Mouse (Mus musculus) left cerebral cortex, adult 11 months (tissue): Measurements from ENCODE around the gene Zhx3.
A peak's percentile ranks its signal among the peaks of the same experiment; 100 is the strongest.

Source experiments
- DNase-seq: peaks from one replicate; pipeline ENCODE4 v3.0.0; 2022; ENCODE audit warnings: low spot score

Gene Zhx3

DNA sequence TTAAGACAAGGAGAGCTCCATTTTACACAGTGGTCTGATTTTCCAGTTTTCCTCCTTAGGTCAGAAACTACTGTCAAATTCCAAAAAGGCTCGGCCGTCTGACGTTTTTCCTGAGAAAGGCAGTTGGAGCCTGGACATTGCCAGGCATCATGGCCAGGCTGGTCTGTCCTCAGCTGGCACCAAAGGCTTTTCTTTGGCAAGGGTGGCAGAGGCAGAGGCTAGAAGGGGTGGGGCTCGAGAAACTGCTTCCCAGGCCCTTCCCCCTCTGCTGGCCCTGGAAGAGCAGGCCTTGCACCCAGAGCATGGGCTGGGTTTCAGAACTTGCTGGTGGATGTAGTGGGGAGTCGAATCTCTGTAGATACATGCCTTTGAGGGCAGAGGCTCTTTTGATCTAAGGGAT is 9.6 kb upstream of the Zhx3 start:
- no peak for DNase-seq

DNA sequence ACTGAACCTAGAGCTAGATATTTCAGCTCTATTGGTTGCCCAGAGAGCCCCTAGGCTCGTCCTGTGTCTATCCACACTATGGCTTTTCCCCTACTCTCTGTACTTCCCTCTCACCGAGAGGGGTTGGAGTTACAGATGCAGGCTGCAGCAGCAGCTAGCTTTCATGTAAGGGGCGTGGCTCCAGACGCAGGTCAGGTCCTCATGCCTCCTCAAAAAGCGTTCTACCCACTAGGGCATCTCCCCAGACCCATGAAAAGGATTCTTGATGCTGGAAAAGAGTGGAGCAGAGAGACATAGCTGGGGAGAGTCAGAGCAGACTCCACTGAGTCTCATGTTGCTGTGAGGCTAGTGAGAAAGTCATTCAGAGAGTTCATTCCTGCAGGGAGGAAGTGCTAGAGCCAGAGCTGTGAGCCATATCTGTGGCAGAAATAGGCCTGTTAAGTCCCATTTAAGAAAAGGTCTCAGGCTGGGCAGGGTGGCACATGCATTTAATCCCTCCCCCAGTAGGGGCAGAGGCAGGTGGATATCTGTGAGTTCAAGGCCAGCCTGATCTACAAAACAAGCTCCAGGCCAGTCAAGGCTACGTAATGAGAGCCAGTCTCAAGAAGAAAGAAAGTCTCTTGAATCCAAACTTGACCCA is 8.8 kb upstream of the Zhx3 start:
- no peak for DNase-seq

DNA sequence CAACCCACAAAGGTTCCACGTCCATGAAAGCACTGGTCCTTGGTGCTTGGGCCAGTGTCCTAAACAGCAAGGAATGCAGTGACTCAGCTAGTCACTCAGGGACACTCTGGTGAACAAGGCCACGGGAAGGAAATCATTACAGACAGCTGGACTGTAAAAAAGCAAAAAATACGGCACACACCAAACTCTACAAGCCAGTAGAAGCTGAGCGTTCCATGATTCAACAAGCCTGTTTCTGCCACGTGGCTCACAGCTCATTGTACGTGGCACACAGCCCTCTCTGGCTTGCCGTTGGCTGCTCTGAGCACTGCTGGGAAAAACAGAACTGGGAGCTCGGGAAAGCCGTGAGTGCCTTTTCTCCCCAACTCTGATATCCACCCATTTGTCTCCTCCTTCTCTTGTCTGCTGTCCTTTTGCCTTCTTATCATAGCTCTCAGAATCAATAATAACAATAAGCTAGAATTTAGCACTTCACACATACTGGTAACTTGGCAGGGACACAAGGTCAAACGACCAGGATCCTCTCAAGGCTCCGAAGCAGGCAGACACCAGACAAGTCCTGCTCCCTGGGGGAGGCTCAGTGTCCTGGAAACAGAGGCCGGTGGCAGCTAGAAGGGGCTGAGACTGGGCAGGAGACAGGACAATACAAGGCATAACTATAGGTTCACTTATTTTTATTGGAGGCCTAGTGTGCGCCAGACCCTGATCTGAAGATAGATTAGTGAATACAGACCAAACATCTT is 7.8 kb upstream of the Zhx3 start, which contains the start of gene Lpin3:
Lpin3 (plus strand) TSS at position 218 of the 743 bp plus-strand sequence.
- no peak for DNase-seq

DNA sequence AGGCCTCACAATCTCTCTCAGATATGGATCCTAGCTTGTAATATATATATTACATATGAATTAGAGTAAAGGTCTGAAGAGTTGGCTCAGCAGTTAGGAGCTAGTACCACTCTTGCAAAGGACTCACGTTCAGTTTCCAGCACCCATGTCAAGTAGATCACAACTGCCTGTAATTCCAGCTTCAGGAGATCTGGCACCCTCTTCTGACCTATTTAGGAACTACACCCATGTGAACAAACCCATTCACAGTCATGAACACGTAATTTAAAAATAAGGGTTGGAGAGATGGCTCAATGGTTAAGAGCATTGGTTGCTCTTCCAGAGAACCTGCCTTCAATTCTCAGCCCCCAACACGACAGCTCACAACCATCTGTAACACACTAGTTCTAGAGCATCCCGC is 3.3 kb upstream of the Zhx3 start:
- no peak for DNase-seq

DNA sequence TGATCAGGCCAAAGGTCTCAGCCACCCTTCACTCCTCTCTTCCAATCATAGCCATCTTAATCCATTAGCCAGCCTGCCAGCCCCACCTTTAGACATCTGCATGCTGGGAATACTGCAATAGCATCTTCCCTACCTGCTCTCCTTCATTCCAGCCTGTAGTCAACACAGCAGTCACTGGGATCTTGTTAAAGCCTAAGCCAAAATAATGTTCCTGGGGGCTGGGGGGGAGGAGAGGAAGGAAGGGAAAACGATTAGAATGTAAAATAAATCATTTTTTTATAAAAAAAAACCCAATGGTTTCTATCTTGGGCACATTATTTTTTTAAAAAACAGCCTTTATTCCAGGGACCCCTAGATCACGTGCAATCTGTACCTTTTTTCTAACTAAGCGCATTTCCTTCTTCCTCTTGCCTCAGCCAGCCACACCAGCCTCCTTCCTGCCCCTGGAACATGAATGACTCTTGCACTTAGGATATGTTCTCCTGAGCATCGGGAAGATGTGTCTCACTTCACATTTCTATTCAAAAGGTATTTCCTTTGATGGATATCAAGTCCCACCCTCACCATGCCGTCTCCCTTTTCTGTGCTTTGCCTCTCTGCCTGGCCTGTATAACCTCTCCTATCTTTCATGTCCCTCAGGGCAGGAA is 1.6 kb upstream of the Zhx3 start:
- DNase-seq, result no peak

DNA sequence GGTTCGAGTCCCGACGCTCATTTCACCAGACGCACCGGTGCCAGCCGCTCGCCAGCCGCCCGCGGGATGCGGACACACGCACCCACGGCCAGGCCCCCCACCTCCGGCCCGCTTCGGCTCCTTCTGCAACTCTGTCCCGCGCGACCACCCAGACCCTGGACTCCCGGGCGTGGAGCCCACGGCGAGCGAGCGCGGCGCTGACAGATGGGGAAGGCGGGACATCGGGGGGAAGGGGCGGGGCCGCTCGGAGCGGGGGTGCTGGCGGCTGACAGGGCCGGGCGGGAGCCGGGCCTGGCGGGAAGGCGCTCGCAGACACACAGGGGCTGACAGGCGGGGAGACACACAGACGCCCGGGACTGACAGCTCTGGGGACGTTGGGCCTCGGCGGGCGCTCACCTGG is 403 bp downstream of the Zhx3 start:
- peak; percentile 39 for DNase-seq

DNA sequence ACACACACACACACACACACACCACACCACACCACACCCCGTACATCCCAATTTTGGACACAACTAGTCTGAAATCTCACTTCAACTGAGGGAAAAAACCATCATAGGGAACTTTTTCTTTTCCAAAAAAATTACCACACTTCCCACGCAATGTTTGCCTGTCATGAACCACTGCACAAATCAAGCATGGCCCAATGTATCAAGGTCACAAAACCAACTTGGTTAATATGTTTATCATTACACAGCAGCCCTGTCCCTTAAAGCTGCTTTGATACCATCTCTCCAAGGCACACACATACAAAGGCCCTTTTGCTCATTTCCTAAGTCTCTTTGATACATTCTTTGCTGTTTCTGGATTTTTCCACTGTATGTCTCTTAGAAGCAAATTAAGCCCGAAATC is 1.5 kb downstream of the Zhx3 start:
- no peak for DNase-seq

DNA sequence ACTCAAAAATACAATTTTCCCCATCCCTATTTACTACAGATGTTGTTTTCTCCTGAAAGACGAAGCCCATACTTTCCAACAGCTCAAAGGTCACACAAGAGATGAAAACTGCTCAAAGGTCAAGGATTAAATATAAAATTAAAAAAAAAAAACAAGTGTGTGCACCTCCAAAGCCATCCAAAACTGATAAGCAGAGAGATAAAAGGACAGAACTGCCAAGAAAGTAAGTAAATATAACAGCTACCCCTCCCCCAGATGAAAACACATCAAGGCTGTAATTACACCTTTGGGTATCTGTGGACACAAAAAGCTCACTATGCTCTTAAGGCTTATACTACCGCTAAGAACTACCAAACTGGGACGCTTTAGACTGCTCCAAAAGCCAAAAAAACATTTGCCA is 3.4 kb downstream of the Zhx3 start:
- no peak for DNase-seq

DNA sequence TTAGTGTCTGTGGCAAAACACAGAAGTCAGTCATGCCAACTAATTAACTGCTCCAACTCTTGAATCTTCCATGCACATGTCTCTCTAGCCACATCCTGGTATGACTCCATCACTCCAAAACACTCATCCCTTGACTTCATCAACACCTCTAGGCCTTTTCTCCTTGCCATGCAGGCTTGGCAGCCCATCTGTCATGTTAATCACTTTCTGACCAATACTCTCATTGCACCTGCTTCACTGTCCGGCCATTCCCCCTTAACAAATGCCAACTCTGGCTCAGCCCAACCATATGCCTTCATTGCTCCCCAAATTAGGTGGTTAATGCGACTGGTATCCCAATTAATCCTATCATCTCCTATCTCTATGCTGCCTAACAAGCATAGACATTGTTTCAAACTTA is 7.5 kb downstream of the Zhx3 start:
- DNase-seq, result no peak

DNA sequence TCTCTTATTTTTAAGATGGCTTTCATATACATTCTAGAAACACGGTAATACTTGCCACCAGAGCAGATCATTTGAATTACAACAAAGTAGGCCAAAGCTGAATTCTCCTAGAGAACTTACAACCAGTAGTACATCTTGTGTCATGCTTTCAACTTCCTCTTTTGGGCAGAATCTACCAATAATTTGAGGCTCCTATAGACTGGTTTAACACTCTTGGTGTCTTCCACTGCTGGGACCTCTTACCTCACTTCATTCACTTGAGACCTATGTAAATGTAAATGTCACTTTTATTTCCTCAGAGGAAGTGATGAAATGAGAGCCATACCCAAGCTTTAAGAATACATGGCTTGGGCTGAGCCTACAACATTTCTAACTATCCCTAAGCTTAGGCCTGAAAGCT is 8.7 kb downstream of the Zhx3 start:
- DNase-seq, result no peak

DNA sequence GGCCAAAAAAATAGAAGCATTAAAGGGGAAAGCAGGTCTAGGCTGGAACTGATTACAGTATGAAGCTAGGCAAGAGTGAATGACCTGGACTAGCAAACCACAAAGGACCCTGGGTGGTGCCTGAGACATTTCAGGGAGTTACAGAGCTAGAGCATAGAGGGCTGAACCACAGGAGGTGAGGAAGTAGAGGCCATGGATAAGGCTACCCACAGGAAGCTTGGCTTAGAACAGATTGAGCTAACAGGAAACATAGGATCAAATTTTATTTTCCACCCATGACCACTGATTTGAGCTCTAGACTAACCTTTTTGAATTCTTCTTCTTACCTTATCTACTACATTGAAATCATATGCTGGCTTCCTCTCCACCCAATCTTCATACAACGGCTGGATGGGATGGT is 12.4 kb downstream of the Zhx3 start:
- no peak for DNase-seq

DNA sequence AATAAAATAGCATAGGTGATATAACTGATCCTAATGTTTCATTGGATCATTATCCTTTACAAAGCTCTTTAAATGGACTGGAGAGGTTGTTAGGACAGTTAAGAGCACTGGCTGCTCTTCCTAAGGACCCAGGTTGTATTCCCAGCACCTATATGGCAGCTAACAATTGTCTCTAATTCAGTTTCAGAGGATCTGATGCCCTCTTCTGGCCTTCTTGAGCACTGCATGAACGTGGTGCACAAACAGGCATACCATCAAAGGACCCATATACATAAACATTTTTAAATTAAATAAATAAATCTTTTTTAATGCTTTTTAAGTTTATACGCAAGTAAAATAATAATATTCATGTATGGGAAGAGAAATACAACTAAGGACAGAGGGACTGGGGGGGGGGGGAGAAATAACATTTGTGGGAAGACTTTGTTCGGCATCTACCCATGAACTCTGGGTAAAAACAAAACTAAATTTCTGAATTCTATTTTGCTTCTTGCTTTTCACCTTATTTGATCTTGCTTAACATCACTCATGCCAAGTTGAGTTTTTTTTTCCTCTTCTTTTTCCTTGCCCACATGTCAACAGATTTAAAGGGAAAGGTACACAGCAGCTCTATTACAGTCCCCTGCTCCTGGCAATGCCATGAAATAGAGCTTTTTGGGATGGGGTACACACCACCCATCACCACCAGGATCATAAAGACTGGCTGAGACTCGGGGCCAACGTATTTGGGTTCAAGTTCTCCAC is 16.3 kb downstream of the Zhx3 start:
- no peak for DNase-seq

DNA sequence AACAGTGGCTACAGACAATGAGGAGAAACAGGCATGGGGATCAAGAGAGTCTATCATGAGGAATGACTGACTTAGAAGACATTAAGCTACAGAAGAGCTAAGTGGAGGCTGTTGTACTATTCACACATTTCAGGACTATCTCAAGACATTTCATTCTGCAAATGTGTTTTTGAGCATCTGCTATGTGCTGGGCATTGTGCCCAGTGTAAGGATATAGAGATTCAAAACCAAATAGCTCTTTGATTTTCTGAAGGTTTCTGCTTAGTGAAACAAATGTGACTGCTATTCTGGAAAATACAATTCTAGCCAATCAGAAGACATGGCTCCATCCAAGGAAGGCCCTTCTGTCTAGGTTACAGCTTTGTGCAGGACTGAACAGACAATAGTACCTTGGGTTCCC is 18.1 kb downstream of the Zhx3 start:
- DNase-seq, result peak; percentile 47

DNA sequence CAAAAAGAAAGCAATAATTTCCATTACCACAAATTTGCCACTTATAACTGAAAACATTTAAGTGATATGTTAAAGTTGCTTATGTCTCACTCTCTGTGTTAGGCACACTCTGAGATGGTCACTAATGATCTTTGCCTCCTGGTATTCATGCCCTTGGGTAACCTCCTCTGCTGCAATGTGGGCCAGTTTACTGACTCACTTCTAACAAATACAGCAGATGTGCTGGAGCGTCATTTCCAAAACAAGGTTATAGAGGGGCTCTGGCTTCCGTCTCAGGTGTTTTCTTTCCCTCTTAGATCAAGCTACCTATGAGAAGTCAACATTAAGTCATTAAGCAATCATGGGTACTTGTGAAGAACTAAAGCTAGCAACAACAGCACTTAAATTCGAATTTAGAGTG is 22.4 kb downstream of the Zhx3 start:
- no peak for DNase-seq

DNA sequence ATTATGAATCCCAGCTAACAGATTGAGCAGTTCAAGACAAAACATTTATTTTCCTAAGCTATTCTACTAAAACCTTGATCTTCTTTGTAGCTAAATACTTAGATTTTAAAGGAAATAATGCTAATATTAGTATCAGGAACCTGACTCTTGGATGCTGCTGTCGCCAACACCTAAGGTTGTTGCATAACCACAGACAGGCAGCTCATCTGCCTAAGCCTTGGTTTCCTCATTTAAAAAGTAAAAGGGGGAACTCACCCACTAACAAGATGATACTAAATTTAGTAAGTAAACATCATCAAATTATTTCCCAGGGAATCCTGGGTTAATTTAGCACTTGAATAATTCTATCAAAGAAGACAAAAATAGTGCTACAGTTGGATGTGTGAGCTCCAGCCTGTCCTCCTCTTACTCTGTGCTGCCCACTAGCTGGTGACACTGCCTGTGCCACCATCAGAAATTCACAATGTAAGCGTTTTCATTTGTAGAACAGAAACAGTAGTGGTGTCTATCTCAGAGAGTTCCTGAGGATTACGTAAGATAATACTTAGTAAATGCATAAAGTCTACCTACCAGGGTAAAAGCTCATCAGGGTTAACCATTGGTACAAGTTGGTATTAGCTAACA is 23.1 kb downstream of the Zhx3 start:
- DNase-seq, result no peak

DNA sequence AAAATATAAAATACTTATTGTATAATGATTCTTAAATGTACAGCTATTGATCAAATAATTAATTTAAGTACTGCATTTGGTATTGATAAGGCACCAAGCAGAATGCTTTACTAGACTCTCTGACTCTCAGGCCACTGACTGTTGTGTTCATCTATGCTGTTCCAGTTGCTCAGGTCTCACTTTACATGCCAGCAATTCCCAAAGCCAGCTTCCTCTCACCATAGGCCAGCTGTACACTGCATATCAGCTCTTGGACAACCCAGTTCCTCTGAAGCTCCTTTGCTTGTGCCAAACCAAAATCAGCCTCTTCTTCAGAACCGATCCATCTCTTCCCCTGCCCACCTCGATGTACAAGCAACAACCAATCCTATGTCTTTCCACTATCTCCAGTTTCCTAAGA is 24.6 kb downstream of the Zhx3 start:
- DNase-seq, result no peak

DNA sequence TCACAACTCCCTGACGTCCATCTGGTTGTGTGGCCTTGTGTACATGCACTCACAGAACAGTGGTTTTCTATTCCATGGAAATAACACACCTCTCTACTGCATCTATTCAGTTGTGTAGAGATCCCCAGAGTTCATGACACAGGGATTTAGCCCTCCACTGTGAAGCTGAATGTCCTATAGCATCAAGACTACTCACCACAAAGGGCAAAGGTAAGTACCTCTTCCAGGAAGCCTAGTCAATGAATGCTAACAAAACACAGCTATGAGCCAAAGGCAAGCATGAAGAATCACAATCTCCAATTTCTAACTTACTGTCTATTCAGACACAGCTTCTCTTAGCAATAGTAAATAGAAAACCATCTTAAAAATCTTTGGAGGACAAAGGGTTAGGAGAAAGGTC is 25.1 kb downstream of the Zhx3 start:
- DNase-seq, result no peak

DNA sequence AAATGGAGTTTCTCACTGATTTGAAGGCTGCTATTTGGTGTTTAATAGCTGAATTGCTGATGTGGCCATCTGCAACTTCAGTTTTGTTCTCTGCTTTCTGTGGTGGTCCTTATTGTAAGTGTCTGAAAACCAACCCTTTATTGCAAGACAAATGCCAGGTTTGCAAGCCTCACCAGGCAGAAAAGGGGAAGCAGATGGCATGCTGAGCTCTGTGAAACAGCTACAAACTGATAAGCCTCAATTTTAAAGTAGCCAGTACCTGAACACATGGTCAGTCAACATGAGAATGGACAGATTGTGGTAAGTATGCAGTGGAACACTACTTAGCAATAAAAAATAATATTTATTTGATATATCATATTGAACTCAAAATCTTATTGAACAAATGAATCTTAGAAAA is 32.0 kb downstream of the Zhx3 start:
- DNase-seq, result no peak

DNA sequence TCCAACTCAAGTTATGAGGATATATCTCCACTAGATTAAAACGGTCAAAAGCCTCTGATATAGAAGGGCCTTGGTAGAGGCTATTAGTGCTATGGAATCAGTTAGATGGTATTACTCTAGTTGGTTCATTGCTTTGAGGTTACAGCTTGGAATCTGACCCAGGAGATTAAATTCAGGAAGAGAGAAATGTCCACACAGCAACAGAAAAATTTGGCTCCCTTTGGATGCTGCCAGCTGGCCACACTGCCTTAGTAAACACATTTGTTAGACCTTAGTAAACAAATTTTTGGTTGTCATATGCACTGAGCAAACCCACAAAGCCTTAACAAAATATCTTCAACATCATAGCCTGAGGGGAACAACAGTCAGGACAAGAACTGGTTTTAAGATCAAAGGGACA is 62.0 kb downstream of the Zhx3 start:
- no peak for DNase-seq

DNA sequence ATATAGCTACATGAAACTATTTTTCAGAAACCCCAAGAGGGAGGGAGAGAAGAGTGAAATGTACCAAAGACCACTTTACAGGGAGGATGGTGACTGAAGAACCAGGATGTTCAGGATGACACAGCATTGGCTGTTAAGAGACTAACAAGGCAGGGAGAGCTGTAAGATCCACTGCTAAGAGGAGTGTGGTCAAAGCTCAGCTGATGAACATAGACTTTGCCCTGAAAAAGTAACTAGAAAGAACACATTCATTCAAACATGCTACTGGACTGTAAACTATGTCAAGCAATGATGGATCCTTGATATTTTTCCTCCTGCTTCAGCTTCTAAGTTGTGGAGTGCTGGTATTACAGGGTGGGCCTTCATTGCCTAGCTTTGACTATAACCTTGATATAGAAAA is 62.4 kb downstream of the Zhx3 start:
- DNase-seq, result no peak

DNA sequence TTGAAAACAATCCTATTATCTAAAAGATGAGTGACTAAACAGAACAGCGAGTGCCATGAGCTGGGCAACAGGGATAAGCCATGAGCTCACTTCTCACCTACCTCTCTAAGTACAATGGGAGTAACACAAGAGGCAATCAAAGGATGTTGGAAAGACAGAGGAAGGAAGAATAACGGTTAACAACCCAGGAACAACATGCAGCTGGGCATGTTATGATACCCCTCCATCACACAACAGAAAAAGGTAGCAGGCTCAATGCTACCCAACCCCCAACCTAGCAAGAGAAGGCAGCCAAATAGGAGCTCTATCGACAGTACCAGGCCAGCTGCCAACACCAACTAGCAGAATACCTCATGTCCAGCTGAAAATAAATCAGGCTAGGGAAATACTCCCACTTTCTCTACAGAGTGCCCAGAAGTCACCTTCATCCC is 66.7 kb downstream of the Zhx3 start:
- DNase-seq, result no peak

DNA sequence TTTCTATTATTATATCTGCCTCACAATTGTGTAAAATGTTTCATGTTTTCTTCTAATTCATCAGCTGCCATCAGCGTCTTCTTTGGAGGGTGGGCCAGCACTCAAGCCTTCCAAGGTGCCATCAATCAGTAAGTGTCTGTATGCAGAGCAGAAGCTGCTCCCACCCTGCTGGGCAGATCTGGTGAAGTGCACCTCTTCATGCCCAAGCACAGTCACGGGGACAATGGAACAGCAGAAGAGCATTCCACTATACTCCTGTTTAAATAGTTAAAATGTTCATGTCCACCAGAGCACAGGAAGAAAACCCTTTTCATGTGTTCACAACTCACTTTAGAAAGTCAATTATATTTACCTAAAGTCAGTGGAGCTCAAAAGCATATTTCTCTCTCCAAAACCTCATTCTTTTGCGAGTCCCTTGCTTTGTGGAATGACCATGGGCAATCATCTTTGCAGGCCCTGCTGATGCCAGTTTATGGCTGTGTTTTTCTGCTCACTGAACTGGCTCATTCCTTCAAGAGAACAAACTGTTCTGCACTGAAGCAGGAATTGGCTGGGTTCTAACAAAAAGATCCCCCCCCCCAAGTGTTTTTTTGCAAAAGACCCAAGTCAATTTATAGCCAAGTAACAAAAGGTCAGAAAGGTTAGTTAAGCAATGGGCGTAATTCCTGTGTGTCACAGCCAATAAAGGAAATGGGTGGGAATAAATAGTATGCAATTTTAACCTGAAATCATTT is 67.8 kb downstream of the Zhx3 start:
- DNase-seq, result no peak
